Comparison of ENCODE assay signal across 9 mouse cellular contexts in the genomic region with DNA sequence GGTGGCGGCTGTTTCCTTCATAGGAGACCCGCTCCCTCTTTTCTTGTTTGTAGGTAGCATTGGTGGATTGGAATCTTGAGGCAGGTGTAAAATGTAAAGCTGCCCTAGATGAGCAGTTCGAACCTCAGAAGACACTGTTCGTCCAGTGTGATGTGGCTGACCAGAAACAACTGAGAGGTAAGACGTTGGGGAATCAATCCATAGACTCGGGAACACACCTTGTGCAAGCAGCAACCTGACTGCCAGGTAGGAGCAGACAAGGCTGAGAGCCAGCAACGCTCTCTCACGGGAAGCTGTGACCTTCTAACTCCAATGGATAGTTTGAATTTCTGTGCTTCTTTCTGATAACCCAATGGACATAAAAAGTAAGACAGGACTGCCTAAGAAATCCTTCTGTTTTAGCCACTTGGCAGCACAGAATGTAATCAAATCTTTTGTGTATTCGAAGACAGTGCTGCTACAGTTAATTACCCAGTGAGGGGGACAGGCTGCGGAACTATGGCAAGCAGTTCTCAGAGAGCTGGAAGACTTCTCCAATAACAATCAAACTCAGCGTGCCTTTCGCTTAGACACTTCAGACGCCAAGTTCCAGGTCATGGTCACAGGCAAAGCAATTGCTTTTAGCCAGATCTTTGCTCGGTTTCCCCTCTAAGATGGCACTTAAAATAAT. TPM values are rescaled to one million over a fixed set of nuclear protein-coding genes. Genes with fewer than 3 reads are reported as not detected.
A peak's percentile ranks its signal among the peaks of the same experiment; 100 is the strongest.
DNase-seq lines count a peak whose midpoint lies in the region; ATAC-seq and TF ChIP-seq lines count a peak whose summit lies in the region.
"Had no signal": no experiment of that assay in that cellular context is flagged by ENCODE, and none has a peak within 500 bp of the region (broad histone marks: within the 10 kb centered on the region; RNA-seq: fewer than 3 reads in every experiment).

No protein-coding gene starts in this region.

- H3K9me3 ChIP-seq in ES-Bruce4 (replicated peaks; ENCODE audit: control insufficient read depth, insufficient read depth, low read length, poor library complexity, severe bottlenecking), result no peaks in the 10 kb centered on the region
- no peaks in the 10 kb centered on the region for H3K9me3 ChIP-seq in forebrain, embryonic 15.5 days
- H3K9me3 ChIP-seq in liver, embryonic 15.5 days (replicated peaks), result no peaks in the 10 kb centered on the region

- H3K27me3 ChIP-seq in heart, adult 2 months (ENCODE audit: control insufficient read depth, insufficient read depth, low read length), result no peaks in the 10 kb centered on the region; the same call in 1 of the 2 replicates
- no peaks in the 10 kb centered on the region; the same call in 1 of the 2 replicates for H3K27me3 ChIP-seq in ES-Bruce4 (ENCODE audit: control insufficient read depth, insufficient read depth, low read length, poor library complexity, severe bottlenecking)
- H3K27me3 ChIP-seq in forebrain, embryonic 15.5 days, result no peaks in the 10 kb centered on the region
- H3K27me3 ChIP-seq in liver, embryonic 15.5 days, result 0 out of 2 replicates have a peak, but pooled peaks cover 5% of the 10 kb centered on the region

- H3K27ac ChIP-seq in heart, adult 2 months, result no peak overlapping the region; the same call in 1 of the 2 replicates
- no peak overlapping the region for H3K27ac ChIP-seq in ES-Bruce4 (ENCODE audit: insufficient read depth, low read length)
- H3K27ac ChIP-seq in forebrain, embryonic 15.5 days (replicated peaks), result no peak overlapping the region
- no peak overlapping the region for H3K27ac ChIP-seq in liver, embryonic 15.5 days (replicated peaks)

- TF ChIP-seq CTCF in heart, adult 2 months (IDR thresholded peaks at IDR 0.05), result no peak
- no peak for TF ChIP-seq CTCF in ES-Bruce4 (IDR thresholded peaks at IDR 0.05; ENCODE audit: low read depth, low read length)

- no peaks in the 10 kb centered on the region for H3K79me2 ChIP-seq in heart, adult 2 months (replicated peaks; ENCODE audit: control insufficient read depth, insufficient read depth, low read length)

- no peak for TF ChIP-seq EP300 in heart, adult 2 months (IDR thresholded peaks at IDR 0.05; ENCODE audit: insufficient read depth, low read depth, low read length)
- no peak for TF ChIP-seq EP300 in ES-Bruce4 (IDR thresholded peaks at IDR 0.05; ENCODE audit: insufficient read depth, low read depth, low read length)

- no peak for ATAC-seq in forebrain, embryonic 15.5 days (replicated peaks)
- ATAC-seq in liver, embryonic 15.5 days (ENCODE audit: insufficient read depth), result no peak
- ATAC-seq in erythroid progenitor cell, adult 5-6 weeks (replicated peaks; ENCODE audit: low FRiP score, poor library complexity, severe bottlenecking), result no peak

- no peak for DNase-seq in heart, adult 2 months
- DNase-seq in heart, postnatal 36 days, result no peak
- no peak for DNase-seq in ovary, postnatal 14 days (ENCODE audit: low spot score)
- DNase-seq in cerebellum, adult 8-10 months, result no peak

- peak overlapping the region; percentile 45 for H3K4me3 ChIP-seq in heart, adult 2 months
- peak overlapping the region; percentile 66 for H3K4me3 ChIP-seq in ES-Bruce4 (ENCODE audit: low read depth, low read length)
- peak overlapping the region; percentile 47 for H3K4me3 ChIP-seq in forebrain, embryonic 15.5 days
- H3K4me3 ChIP-seq in liver, embryonic 15.5 days (replicated peaks), result peak overlapping the region; percentile 54

- H3K4me2 ChIP-seq in forebrain, embryonic 15.5 days (replicated peaks), result peak overlapping the region; percentile 81
- peak overlapping the region; percentile 59 for H3K4me2 ChIP-seq in liver, embryonic 15.5 days

- intact Hi-C loops in heart, adult 2 months (cut with DNase I), result no loop called here
- intact Hi-C loops in heart, postnatal 36 days (cut with DNase I), result loop anchor here (10.0 kb wide), 1 partner anchor 230 kb away; no protein-coding TSS in a partner anchor

- peak overlapping the region; percentile 82; the same call in 1 of the 2 replicates for H3K9ac ChIP-seq in heart, adult 2 months (ENCODE audit: low read depth, low read length)
- peak overlapping the region; percentile 53 for H3K9ac ChIP-seq in ES-Bruce4 (ENCODE audit: low read depth, poor library complexity, severe bottlenecking)
- H3K9ac ChIP-seq in forebrain, embryonic 15.5 days (replicated peaks), result peak overlapping the region; percentile 44
- peak overlapping the region; percentile 25; the same call in 1 of the 2 replicates for H3K9ac ChIP-seq in liver, embryonic 15.5 days

- H3K36me3 ChIP-seq in heart, adult 2 months (ENCODE audit: control insufficient read depth, insufficient read depth, low read length), result no peaks in the 10 kb centered on the region
- no peaks in the 10 kb centered on the region for H3K36me3 ChIP-seq in ES-Bruce4 (ENCODE audit: control insufficient read depth, insufficient read depth, low read length, poor library complexity, severe bottlenecking)
- no peaks in the 10 kb centered on the region for H3K36me3 ChIP-seq in forebrain, embryonic 15.5 days
- no peaks in the 10 kb centered on the region for H3K36me3 ChIP-seq in liver, embryonic 15.5 days (replicated peaks)
- H3K36me3 ChIP-seq: G1E had no signal

- peaks cover 4% of the 10 kb centered on the region for H3K4me1 ChIP-seq in heart, adult 2 months (ENCODE audit: control insufficient read depth, insufficient read depth, low read length)
- H3K4me1 ChIP-seq in ES-Bruce4 (ENCODE audit: control insufficient read depth, insufficient read depth, low read length), result no peaks in the 10 kb centered on the region
- H3K4me1 ChIP-seq in forebrain, embryonic 15.5 days, result peaks cover 16% of the 10 kb centered on the region
- no peaks in the 10 kb centered on the region for H3K4me1 ChIP-seq in liver, embryonic 15.5 days (replicated peaks)

- TF ChIP-seq POLR2A in heart, adult 2 months (IDR thresholded peaks at IDR 0.05; ENCODE audit: insufficient read depth, low read depth, low read length), result no peak
- no peak for TF ChIP-seq POLR2A in ES-Bruce4 (IDR thresholded peaks at IDR 0.05; ENCODE audit: insufficient read depth, low read length)

- WGBS in heart, adult 2 months, result 25% methylated on average over 14 of the region's 14 CpGs
- WGBS in forebrain, embryonic 15.5 days, result 16% methylated on average over 14 of the region's 14 CpGs
- 14% methylated on average over 14 of the region's 14 CpGs for WGBS in liver, embryonic 15.5 days (ENCODE audit: insufficient replicate concordance)

RNA-seq across cellular contexts. Expression of gene Hpgd, which starts 0.6 kb away (rescaled TPM):
- total RNA-seq in heart, adult 2 months (2021), result 1 to 10 TPM; 6.5 to 6.9 TPM
- polyA plus RNA-seq in heart, adult 2 months (2012; rRNA removed), result 5.2 and 7.3 TPM in 2 replicates
- total RNA-seq in heart, postnatal 36 days (2021), result 10 to 100 TPM in 1 of 2 experiments, 1 to 10 TPM in 1; 8.4 to 11.2 TPM
- 1.8 and 2.0 TPM in 2 replicates for polyA plus RNA-seq in ES-Bruce4 (2011; ENCODE audit: insufficient read depth, insufficient read length, low read depth, missing spikeins)
- 3.9 and 4.6 TPM in 2 replicates for polyA plus RNA-seq in forebrain, embryonic 15.5 days (2015; fragmentation: Nextera tagmentation; extraction: Ambion mirVana)
- 23.4 and 25.2 TPM in 2 replicates for polyA plus RNA-seq in liver, embryonic 15.5 days (2015; fragmentation: Nextera tagmentation; extraction: Ambion mirVana)
- 14.4 and 30.6 TPM in 2 replicates for total RNA-seq in erythroid progenitor cell, adult 5-6 weeks (2015; ENCODE audit: low replicate concordance)
- 18.2 and 32.2 TPM in 2 replicates for total RNA-seq in erythroid progenitor cell, adult 5-6 weeks (2017; ENCODE audit: low replicate concordance)
- total RNA-seq: G1E had no signal
- polyA plus RNA-seq: G1E had no signal

Comparison
In these comparisons a context has a peak if more than half of its experiments do, and no peak if none do; other contexts are left out.
1. H3K9ac ChIP-seq: peak in every context shown above with its lines; median percentile 82 in heart, adult 2 months; 53 in ES-Bruce4; 44 in forebrain, embryonic 15.5 days; 25 in liver, embryonic 15.5 days.